8 mouse cellular contexts compared by ENCODE assay signal in the genomic region with DNA sequence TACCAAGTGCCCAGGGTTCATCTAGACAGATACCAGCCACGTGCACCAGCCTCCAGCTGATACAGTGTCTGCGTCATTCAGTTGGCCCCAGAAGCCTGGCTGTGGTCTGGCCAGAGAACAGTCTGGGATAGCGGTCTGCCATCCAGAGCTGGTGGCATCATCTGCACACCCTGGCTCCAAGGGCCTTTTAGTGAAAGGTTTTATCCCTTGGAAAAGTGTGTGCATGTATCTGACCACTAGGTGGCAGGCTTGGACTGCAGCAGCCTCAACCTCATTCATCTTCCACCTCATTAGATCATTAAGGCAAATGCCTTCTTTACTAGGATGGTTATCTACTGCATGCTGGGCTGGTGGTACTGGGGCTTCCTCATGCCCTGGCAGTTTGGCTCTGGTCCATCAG.
DNase-seq lines count a peak whose midpoint lies in the region; ATAC-seq and TF ChIP-seq lines count a peak whose summit lies in the region.

No protein-coding gene starts in this region.

- ATAC-seq in intestine, postnatal 0 days, result no peak
- ATAC-seq in midbrain, embryonic 14.5 days (ENCODE audit: low FRiP score, low TSS enrichment), result peak; percentile 43; the same call in 1 of the 2 replicates

- 18% methylated on average over 3 of the region's 3 CpGs for WGBS in spleen, adult 2 months
- WGBS in intestine, postnatal 0 days, result 19% methylated on average over 3 of the region's 3 CpGs
- 20% methylated on average over 3 of the region's 3 CpGs for WGBS in midbrain, embryonic 14.5 days

- H3K4me2 ChIP-seq in intestine, postnatal 0 days (replicated peaks; ENCODE audit: low read depth), result no peak overlapping the region
- H3K4me2 ChIP-seq in midbrain, embryonic 14.5 days (ENCODE audit: low read length), result no peak overlapping the region

- no peak for TF ChIP-seq POLR2A in spleen, adult 2 months (IDR thresholded peaks at IDR 0.05; ENCODE audit: low read depth, low read length)

- TF ChIP-seq CTCF in spleen, adult 2 months (IDR thresholded peaks at IDR 0.05; ENCODE audit: extremely low read depth, insufficient read depth, insufficient read length, insufficient replicate concordance), result peak; percentile 54; the same call in 1 of the 2 replicates
- TF ChIP-seq CTCF in intestine, postnatal 0 days (IDR thresholded peaks at IDR 0.05; ENCODE audit: low read depth), result peak; percentile 100

- H3K9ac ChIP-seq in intestine, postnatal 0 days (ENCODE audit: low read depth, low read length), result no peak overlapping the region
- no peak overlapping the region for H3K9ac ChIP-seq in midbrain, embryonic 14.5 days (replicated peaks; ENCODE audit: low read length)

- intact Hi-C loops in left cerebral cortex, postnatal 36 days (cut with DNase I), result loop anchor here (2.0 to 10.0 kb wide), 4 partner anchors 369 to 1629 kb away; no protein-coding TSS in a partner anchor

- H3K9me3 ChIP-seq in intestine, postnatal 0 days (ENCODE audit: control insufficient read depth), result no peaks in the 10 kb centered on the region
- H3K9me3 ChIP-seq in midbrain, embryonic 14.5 days (ENCODE audit: control insufficient read depth, low read length), result no peaks in the 10 kb centered on the region

- H3K27ac ChIP-seq in spleen, adult 2 months (ENCODE audit: insufficient read depth, low read length), result no peak overlapping the region
- H3K27ac ChIP-seq in intestine, postnatal 0 days (ENCODE audit: low read depth, low read length), result no peak overlapping the region
- H3K27ac ChIP-seq in midbrain, embryonic 14.5 days (replicated peaks; ENCODE audit: low read depth, low read length), result no peak overlapping the region

- H3K36me3 ChIP-seq in spleen, adult 2 months (ENCODE audit: control insufficient read depth, insufficient read depth, low read length), result no peaks in the 10 kb centered on the region
- H3K36me3 ChIP-seq in intestine, postnatal 0 days (ENCODE audit: control insufficient read depth, insufficient read depth), result no peaks in the 10 kb centered on the region
- no peaks in the 10 kb centered on the region for H3K36me3 ChIP-seq in midbrain, embryonic 14.5 days (ENCODE audit: control insufficient read depth, insufficient read depth, low read length)

- no peak overlapping the region for H3K4me3 ChIP-seq in spleen, adult 2 months (ENCODE audit: extremely low read depth, insufficient read depth, insufficient read length)
- H3K4me3 ChIP-seq in intestine, postnatal 0 days (ENCODE audit: low read depth, low read length), result no peak overlapping the region
- H3K4me3 ChIP-seq in midbrain, embryonic 14.5 days (replicated peaks; ENCODE audit: low read depth, low read length), result no peak overlapping the region

- no peaks in the 10 kb centered on the region for H3K4me1 ChIP-seq in spleen, adult 2 months (ENCODE audit: control insufficient read depth, insufficient read depth, insufficient read length)
- H3K4me1 ChIP-seq in intestine, postnatal 0 days (replicated peaks; ENCODE audit: control insufficient read depth, insufficient read depth, low read length), result no peaks in the 10 kb centered on the region
- H3K4me1 ChIP-seq in midbrain, embryonic 14.5 days (ENCODE audit: control insufficient read depth, insufficient read depth, low read length), result no peaks in the 10 kb centered on the region

- no peaks in the 10 kb centered on the region for H3K27me3 ChIP-seq in spleen, adult 2 months (ENCODE audit: control insufficient read depth, insufficient read depth, low read length)
- H3K27me3 ChIP-seq in intestine, postnatal 0 days (replicated peaks; ENCODE audit: control insufficient read depth, insufficient read depth, low read length), result no peaks in the 10 kb centered on the region
- no peaks in the 10 kb centered on the region for H3K27me3 ChIP-seq in midbrain, embryonic 14.5 days (ENCODE audit: control insufficient read depth, insufficient read depth, low read length)

- DNase-seq in spleen, adult 2 months (ENCODE audit: low read depth in 1 of 2, low spot score in 2 of 2), result peak in 1 of 2 experiments; percentile 11
- no peak for DNase-seq in spleen, adult 12 weeks (ENCODE audit: low spot score)
- DNase-seq in cerebellum, postnatal 25 days, result peak; percentile 72 to 80
- peak; percentile 68 to 89 for DNase-seq in frontal cortex, postnatal 36 days (ENCODE audit: low spot score in 2 of 2)
- DNase-seq in left cerebral cortex, postnatal 36 days (ENCODE audit: low spot score in 2 of 2), result peak; percentile 67 to 76
- DNase-seq in midbrain, embryonic 14.5 days, result peak; percentile 91
- DNase-seq in spleen, postnatal 10 days (ENCODE audit: low spot score in 2 of 2), result peak; percentile 14 to 54
